Mouse (Mus musculus) embryonic facial prominence, embryonic 14.5 days (tissue): ENCODE results near the gene Gm49673. TPM values are rescaled to one million over a fixed set of nuclear protein-coding genes. Genes with fewer than 3 reads are reported as not detected.
"Not testable (repeated sequence)": the region's sequence is repeated elsewhere in the genome, so short reads cannot be mapped to it uniquely, and the experiment has no call there.

Experiments
- ATAC-seq: fragments of 200-750 bp; cut with Nextera tagmentation; 2 replicates; pipeline ENCODE4 v1.8.0; 2017; ENCODE audit warnings: low read depth, moderate number of reproducible peaks, moderate TSS enrichment
- DNase-seq: peaks from one replicate; pipeline ENCODE4 v3.0.0-alpha.2; 2015; ENCODE audit warnings: low spot score
- H3K27ac ChIP-seq: fragments of 300-500 bp; sonication (generic); replicated peaks from 2 replicates; pipeline ENCODE4 v1.5.1; 2014; ENCODE audit warnings: low read depth, mild to moderate bottlenecking, low read length, moderate library complexity
- H3K27me3 ChIP-seq: fragments of 300-500 bp; sonication (generic); replicated peaks from 2 replicates; pipeline ENCODE4 v1.6.1; 2014; ENCODE audit warnings: low read length; ENCODE audit not compliant: control insufficient read depth, insufficient read depth
- H3K36me3 ChIP-seq: fragments of 300-500 bp; sonication (generic); 2 replicates; pipeline ENCODE4 v1.6.1; 2014; ENCODE audit warnings: low read length, mixed read lengths; ENCODE audit not compliant: control insufficient read depth, insufficient read depth
- H3K4me1 ChIP-seq: fragments of 300-500 bp; sonication (generic); 2 replicates; pipeline ENCODE4 v1.6.1; 2014; ENCODE audit warnings: antibody characterized with exemption, low read length; ENCODE audit not compliant: control insufficient read depth, insufficient read depth
- H3K4me2 ChIP-seq: fragments of 300-500 bp; sonication (generic); 2 replicates; pipeline ENCODE4 v1.6.1; 2014; ENCODE audit warnings: low read depth, mild to moderate bottlenecking, low read length, moderate library complexity, mixed read lengths
- H3K4me3 ChIP-seq: fragments of 300-500 bp; sonication (generic); 2 replicates; pipeline ENCODE4 v1.5.1; 2014; ENCODE audit warnings: low read depth, mild to moderate bottlenecking, low read length
- H3K9ac ChIP-seq: fragments of 300-500 bp; sonication (generic); 2 replicates; pipeline ENCODE4 v1.6.1; 2014; ENCODE audit warnings: low read depth, mild to moderate bottlenecking, low read length, moderate library complexity, mixed read lengths
- H3K9me3 ChIP-seq: fragments of 300-500 bp; sonication (generic); 2 replicates; pipeline ENCODE4 v1.6.1; 2016; ENCODE audit warnings: low read length; ENCODE audit not compliant: control insufficient read depth
- WGBS: fragments of 180-500 bp; shearing (Covaris S2); extraction: QIAGEN DNeasy Blood & Tissue Kit; methylation state at CpG from one replicate; pipeline ENCODE4 v1.1.7; 2014; 5-methylcytosine and 5-hydroxymethylcytosine counted together
- polyA plus RNA-seq: library from polyadenylated mRNA; unstranded; fragments of >200 nt; fragmentation: Nextera tagmentation; extraction: Ambion mirVana; gene quantifications from 2 replicates; pipeline ENCODE4 v1.2.1, GENCODE M21; 2014

The Gm49673 gene
- polyA plus RNA-seq, 1 experiment from 2014 or later: not detected

- DNase-seq, H3K9me3 ChIP-seq, H3K27me3 ChIP-seq, H3K4me1 ChIP-seq, H3K27ac ChIP-seq, H3K36me3 ChIP-seq: not testable (repeated sequence)
- Histone ChIP-seq H3K4me3 (peak overlapping the region; percentile 52), H3K9ac (peak overlapping the region; percentile 65), H3K4me2 (peak overlapping the region; percentile 49)
- WGBS: 10% methylated on average over 4 of the region's 5 CpGs
- 0 out of 2 replicates have a peak, but pooled peaks have one; percentile 2 for ATAC-seq
Measured at GRCm38 (mm10) chr17:8146931-8147330, 657 bp downstream of the Gm49673 start.

GRCm38 (mm10) chr17:8143802-8144673, 3.5 kb downstream of the Gm49673 start:
- not testable (repeated sequence) for H3K4me3 ChIP-seq, ATAC-seq, H3K9ac ChIP-seq, H3K36me3 ChIP-seq, H3K4me1 ChIP-seq, H3K9me3 ChIP-seq, H3K27me3 ChIP-seq, H3K27ac ChIP-seq, H3K4me2 ChIP-seq
- DNase-seq: peak; percentile 21
- WGBS: 49% methylated on average over 13 of the region's 14 CpGs

- H3K9ac ChIP-seq, H3K4me3 ChIP-seq, ATAC-seq, H3K36me3 ChIP-seq, H3K9me3 ChIP-seq, H3K4me2 ChIP-seq, H3K4me1 ChIP-seq, H3K27ac ChIP-seq, H3K27me3 ChIP-seq, DNase-seq: not testable (repeated sequence)
- 81% methylated on average over 3 of the region's 3 CpGs for whole genome bisulfite sequencing
Measured at GRCm38 (mm10) chr17:8140210-8140609, 7.4 kb downstream of the Gm49673 start.

- not testable (repeated sequence) for H3K4me2 ChIP-seq, DNase-seq, H3K27ac ChIP-seq, H3K9me3 ChIP-seq, H3K36me3 ChIP-seq, H3K9ac ChIP-seq, ATAC-seq, H3K27me3 ChIP-seq, H3K4me3 ChIP-seq, H3K4me1 ChIP-seq
- 85% methylated on average over 5 of the region's 5 CpGs for WGBS
Measured at GRCm38 (mm10) chr17:8138116-8138515, 9.5 kb downstream of the Gm49673 start.

GRCm38 (mm10) chr17:8130849-8131248, 16.7 kb downstream of the Gm49673 start:
- H3K4me2 ChIP-seq, DNase-seq, ATAC-seq, H3K27me3 ChIP-seq, H3K9ac ChIP-seq, H3K36me3 ChIP-seq, H3K4me3 ChIP-seq, H3K27ac ChIP-seq, H3K4me1 ChIP-seq, H3K9me3 ChIP-seq: not testable (repeated sequence)
- no CpG with 5 or more reads among the region's 6 CpGs for WGBS

GRCm38 (mm10) chr17:8129578-8129977, 18.0 kb downstream of the Gm49673 start:
- not testable (repeated sequence) for ATAC-seq, H3K27me3 ChIP-seq, H3K4me1 ChIP-seq, H3K9me3 ChIP-seq, H3K27ac ChIP-seq, H3K4me2 ChIP-seq, H3K36me3 ChIP-seq, H3K4me3 ChIP-seq, H3K9ac ChIP-seq, DNase-seq
- WGBS: 79% methylated on average over 9 of the region's 9 CpGs

GRCm38 (mm10) chr17:8128326-8128993, 19.1 kb downstream of the Gm49673 start:
- not testable (repeated sequence) for H3K27me3 ChIP-seq, H3K27ac ChIP-seq, H3K9me3 ChIP-seq, H3K4me1 ChIP-seq, H3K4me3 ChIP-seq, H3K4me2 ChIP-seq, H3K9ac ChIP-seq, DNase-seq, H3K36me3 ChIP-seq, ATAC-seq
- WGBS: no CpG with 5 or more reads among the region's 7 CpGs

- ATAC-seq, H3K4me1 ChIP-seq, DNase-seq, H3K27me3 ChIP-seq, H3K9me3 ChIP-seq, H3K27ac ChIP-seq, H3K4me2 ChIP-seq, H3K36me3 ChIP-seq, H3K9ac ChIP-seq, H3K4me3 ChIP-seq: not testable (repeated sequence)
- 100% methylated on average over 1 of the region's 6 CpGs for WGBS
Measured at GRCm38 (mm10) chr17:8124586-8124985, 23.0 kb downstream of the Gm49673 start.
